Mouse (Mus musculus) embryo, embryonic 11.5 days (tissue): ENCODE measurements around the gene Plekha8.

Source experiments
- DNase-seq: peaks from one replicate; pipeline ENCODE4 v3.0.0-alpha.2; 2012; ENCODE audit warnings: low read depth, low spot score

Gene Plekha8

DNA sequence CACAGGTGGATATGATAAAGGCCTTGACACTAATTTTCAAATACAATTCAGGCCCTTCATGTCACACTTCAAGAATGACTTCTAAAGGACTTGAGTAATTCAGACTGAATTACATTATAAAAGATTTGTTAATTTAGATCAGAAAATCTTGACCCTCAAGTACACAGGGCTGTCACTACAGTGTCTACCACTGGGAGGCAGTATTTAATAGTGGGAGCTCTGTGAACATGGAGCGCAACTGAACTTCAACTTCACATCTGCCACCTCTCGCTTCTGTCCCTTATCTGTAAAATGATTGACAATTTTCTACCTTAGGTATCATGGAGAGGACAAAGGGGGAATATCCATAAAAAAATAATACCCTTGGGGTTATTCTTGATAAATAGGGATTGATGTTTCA lies 8.7 kb upstream of the Plekha8 start:
- DNase-seq = no peak

- no peak for DNase-seq
Measured at GRCm38 (mm10) chr6:54586911-54587310, 8.0 kb upstream of the Plekha8 start.

DNA sequence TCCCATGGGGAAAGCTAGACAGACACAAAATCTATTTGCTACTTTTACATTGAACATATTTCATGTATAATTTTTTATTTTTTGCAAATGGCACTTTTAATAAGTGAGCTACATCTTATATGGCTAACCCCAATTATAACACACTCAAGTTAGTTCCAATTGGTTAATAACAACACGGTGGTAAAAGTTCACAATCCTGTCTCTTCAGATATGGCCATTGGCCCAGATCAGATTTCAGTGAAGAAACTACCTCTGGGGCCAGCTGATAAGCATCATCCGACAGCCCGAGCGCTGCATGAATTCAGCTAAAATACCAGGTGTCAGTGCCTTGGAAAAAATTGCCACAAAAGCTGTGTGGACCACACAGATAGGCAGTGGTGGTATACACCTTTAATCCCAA lies 7.2 kb upstream of the Plekha8 start:
- DNase-seq = no peak

DNA sequence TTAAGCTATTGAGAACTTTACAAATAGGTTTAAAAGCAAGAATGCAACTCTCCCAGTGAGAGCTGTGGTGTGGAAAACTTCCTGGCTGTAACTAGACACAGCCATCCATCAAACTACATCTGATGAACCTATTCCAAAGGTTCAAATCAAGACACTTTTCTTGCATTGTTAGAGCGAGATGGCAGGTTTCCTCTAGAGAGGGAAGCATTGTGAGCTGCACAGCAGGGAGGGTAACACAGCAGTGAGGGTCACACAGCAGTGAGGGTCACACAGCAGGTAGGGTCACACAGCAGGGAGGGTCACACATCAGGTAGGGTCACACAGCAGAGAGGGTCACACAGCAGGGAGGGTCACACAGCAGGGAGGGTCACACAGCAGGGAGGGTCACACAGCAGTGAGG lies 6.7 kb upstream of the Plekha8 start:
- no peak for DNase-seq

- DNase-seq = no peak
Measured at GRCm38 (mm10) chr6:54590691-54591090, 4.2 kb upstream of the Plekha8 start.

DNA sequence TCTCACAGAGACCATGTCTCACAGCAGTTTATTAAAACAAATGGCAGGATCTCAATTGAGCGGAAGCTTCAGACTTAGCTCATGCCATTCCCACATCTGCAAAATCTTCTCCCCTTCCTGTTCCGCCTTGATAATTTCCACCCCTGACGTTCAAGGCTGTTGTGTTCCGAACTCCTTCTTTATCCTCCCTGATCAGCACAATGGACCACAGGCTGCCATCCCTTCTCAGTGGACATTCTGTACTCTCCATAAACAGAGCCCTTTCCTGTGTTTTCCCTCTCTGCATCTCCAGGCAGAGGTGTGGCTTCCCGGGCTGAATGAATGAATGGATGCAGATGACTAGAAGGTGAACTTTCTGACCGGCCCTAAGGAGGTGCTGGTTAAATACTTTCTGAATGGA lies 3.1 kb upstream of the Plekha8 start:
- DNase-seq = no peak

DNA sequence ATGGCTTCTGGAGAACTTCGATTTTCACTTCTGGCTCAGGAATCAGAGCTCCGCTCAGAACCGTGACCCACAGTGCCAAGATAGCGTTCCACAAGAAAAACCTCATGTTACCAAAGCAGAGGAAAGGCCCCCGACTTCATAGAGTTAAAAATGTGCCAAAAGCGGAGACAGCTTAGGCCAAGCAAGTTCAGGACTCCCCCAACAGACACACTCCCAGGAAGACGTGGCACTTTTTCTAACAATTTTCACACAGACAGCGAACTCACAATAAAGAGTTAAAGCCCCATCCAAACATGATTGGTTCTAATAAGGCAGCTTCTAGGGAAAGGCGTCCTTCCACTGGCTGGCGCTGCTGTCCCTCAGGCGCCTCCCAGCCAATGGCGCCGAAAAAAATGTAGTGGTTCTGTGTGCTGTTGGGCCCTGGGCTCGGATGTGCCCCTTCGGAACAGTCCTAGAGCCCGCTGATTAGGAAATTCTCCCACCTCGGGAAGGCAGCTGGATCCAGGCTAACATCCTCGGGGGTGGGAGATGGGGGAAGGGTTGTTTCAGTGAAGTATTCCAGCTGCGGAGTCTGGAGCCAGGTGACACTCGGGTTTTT lies 1.9 kb upstream of the Plekha8 start:
- DNase-seq = peak; percentile 73

GRCm38 (mm10) chr6:54593766-54594468 lies 994 bp upstream of the Plekha8 start:
- no peak for DNase-seq

DNA sequence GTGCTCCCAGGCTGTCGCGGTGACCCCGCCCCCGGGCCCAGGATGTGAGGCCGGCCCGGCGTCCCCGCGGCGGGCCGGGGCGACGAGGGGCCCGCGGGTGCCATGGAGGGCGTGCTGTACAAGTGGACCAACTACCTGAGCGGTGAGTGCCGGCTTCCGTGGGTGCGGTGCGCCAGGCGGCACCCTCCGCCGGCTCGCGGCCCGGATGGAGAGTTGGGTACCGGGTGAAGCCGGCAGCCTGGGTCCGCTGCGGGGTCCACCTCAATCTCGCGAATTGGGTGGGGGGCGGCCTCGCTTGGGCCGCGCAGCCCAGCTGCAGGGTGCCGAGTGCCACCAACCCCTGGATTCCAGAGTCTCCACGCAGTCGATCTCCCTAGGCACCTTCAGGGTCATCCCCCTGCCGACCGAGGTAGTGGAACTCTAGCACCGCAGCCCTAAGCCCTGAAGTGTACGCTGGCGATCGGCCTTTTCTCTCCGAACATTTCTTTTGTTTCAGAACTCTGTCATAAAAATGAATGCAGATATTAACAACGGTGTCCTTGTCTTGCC lies 493 bp downstream of the Plekha8 start:
- DNase-seq = no peak

DNA sequence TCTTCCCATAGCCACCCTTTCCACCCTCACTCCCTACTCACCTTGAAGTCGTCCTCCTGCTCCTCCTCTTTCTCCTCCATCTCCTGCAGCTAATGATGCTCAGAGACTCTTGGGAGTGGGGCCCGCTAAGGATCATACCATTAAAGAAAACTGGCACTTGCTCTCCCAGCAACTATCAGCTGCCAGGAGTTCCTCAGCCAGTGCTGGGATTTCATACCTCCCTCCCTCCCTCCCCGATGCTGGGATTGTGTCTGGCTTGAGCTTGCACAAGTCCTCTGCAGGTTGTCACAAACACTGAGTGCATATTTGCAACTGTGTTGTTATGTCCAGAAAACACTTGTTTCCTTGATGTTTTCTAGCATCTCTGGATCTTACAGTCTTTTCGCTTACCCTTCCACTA lies 2.3 kb downstream of the Plekha8 start, which contains the start of gene Fkbp14:
TSS of gene Fkbp14 (minus strand) at position 101 of the 400 bp plus-strand sequence.
- DNase-seq = no peak

- DNase-seq = no peak
Measured at GRCm38 (mm10) chr6:54597711-54598110, 2.8 kb downstream of the Plekha8 start.

- DNase-seq = no peak
Measured at GRCm38 (mm10) chr6:54600681-54601347, 5.9 kb downstream of the Plekha8 start.

GRCm38 (mm10) chr6:54602891-54603290 lies 8.0 kb downstream of the Plekha8 start:
- DNase-seq = no peak

GRCm38 (mm10) chr6:54604001-54604715 lies 9.2 kb downstream of the Plekha8 start:
- no peak for DNase-seq

- no peak for DNase-seq
Measured at GRCm38 (mm10) chr6:54606241-54606640, 11.3 kb downstream of the Plekha8 start.

DNA sequence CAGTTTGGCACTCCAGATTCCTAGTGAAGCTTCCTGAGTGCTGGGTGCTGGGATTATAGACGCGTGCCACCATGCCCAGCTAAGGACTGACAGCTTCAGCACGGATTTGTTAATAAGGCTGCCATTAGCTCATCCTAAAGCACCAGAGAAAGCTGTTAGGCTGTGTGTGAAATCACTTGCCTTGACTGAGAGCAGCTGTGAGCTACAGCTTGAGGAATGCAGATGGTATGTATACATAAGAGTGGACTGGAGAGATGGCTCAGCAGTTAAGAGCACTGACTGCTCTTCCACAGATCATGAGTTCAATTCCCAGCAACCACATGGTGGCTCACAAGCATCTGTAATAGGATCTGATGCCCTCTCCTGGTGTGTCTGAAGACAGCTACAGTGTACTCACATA lies 22.5 kb downstream of the Plekha8 start:
- DNase-seq = no peak

GRCm38 (mm10) chr6:54619530-54619929 lies 24.6 kb downstream of the Plekha8 start:
- DNase-seq = no peak

GRCm38 (mm10) chr6:54620357-54620756 lies 25.4 kb downstream of the Plekha8 start:
- no peak for DNase-seq

DNA sequence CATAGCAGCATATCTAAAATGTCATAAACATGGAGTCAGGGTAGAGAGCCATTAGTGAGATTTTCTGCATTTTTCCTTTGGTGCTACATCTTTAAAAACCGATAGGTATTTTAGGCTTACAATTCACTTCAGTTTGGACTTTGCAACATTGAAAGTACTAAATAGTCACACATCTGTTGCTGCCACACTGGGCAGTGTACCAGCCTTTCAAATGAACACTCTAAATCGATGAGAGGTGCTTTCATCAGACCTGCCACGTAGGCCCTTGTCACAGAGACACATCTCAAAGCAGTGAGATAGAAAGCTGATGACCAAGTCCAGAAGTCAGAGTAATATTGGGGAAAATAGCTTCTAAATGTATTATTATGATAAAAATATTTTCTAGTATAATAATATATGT lies 33.5 kb downstream of the Plekha8 start:
- DNase-seq = no peak

DNA sequence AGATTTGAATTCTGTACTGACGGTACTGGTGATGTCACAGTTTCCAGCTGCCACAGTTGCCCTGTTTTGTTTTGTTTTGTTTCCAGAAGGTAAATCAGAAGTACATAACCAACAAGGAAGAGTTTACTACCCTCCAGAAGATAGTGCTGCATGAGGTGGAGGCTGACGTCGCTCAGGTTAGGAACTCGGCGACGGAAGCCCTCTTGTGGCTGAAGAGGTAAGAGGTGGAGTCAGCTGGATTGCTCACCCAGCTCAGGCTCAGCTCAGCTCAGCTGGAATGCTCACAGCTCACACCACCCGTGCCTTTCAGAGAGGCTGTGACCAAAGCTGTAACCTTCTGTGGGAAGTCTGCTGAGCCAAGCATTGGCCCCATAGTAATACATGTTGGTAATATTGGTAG lies 34.8 kb downstream of the Plekha8 start:
- DNase-seq = no peak

GRCm38 (mm10) chr6:54631462-54631861 lies 36.6 kb downstream of the Plekha8 start:
- no peak for DNase-seq

DNA sequence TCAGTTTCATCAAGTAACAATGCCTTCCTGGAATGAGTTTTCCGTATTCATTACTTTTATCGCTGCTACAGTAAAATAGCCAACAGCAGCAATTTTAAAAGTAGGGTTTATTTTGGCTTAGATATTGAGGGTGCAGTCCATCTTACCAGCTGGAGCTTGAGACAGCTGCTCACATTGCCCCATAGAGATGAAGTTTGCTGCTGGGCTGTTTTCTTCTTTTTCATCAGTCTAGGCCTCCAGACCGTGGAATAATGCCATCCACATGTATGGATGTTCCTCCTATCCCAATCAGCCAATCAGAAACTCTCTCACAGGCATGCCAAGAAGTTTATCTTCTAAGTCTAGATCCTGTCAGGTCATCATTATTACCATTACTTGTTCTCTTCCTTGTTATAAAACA lies 45.0 kb downstream of the Plekha8 start:
- DNase-seq = no peak
